Mouse (Mus musculus): ENCODE data around the gene Barx1. TPM values are rescaled to one million over a fixed set of nuclear protein-coding genes. Genes with fewer than 3 reads are reported as not detected.

Gene Barx1
- polyA plus RNA-seq, 1 experiment: not detected

Other genes with a start within 250 kb of the Barx1 start
- gene Zfp169, start 149.5 kb upstream of the Barx1 start, polyA plus RNA-seq (2012; rRNA removed): 7.5 and 9.8 TPM in 2 replicates
- 0.22 and 0.25 TPM in 2 replicates for gene A830005F24Rik, start 149.4 kb upstream of the Barx1 start, polyA plus RNA-seq (2012; rRNA removed)
- 4.5 and 8.1 TPM in 2 replicates for gene Ptpdc1, start 37.3 kb upstream of the Barx1 start, polyA plus RNA-seq (2012; rRNA removed)
- gene Phf2, start 208.1 kb downstream of the Barx1 start, polyA plus RNA-seq (2012; rRNA removed): 15.9 and 27.2 TPM in 2 replicates